Mouse (Mus musculus): ENCODE measurements at regions not wholly inside any gene's neighbourhood (a gene's known extent, or its start where the extent isn't known, plus 50 kb on each side); places are given as distances from the start of the nearest gene placed in this dataset.

DNA sequence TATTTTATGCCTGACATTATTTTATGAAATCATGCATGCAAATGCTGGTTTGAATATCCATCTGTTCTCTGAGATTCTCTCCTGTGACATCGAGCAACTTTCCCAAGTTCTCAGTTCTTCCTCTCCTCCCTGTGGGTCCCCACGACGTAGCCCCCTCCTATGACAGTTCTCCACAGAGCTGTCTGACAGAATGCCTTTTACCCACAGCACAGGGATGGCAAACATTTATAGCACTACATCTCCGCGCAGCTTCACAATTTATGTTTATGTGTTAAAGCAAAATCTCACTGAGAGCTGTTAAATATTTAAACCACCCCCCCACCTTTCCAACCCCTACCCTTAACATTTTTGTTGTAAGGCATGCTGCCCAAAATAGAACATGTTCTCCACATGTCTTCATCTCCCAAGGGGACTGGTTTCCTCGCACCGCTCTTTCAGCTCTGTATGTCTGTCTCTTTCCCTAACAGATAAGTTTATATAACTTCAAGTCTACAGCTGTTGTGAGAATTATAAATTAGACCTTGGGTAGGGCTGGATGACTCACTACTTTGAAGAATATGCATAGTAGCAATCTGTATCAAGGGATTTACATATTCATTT is 63.5 kb upstream of the Ndst3 start:
- Histone ChIP-seq H3K4me3 (replicated peaks; ENCODE audit: low read length) (no peak overlapping the region), H3K9me3 (ENCODE audit: low read length) (no peaks in the 10 kb centered on the region), H3K27me3 (ENCODE audit: insufficient read depth, low read length) (no peaks in the 10 kb centered on the region), H3K36me3 (ENCODE audit: insufficient read depth, low read length) (no peaks in the 10 kb centered on the region), H3K4me1 (replicated peaks; ENCODE audit: low read depth, low read length) (no peaks in the 10 kb centered on the region)
- no peak for TF ChIP-seq NANOG (IDR thresholded peaks at IDR 0.05; ENCODE audit: borderline replicate concordance, low read length)
- TF ChIP-seq POU5F1 (IDR thresholded peaks at IDR 0.05; ENCODE audit: borderline replicate concordance, low read length): no peak
- TF ChIP-seq CTCF (conservative IDR thresholded peaks at IDR 0.05; ENCODE audit: low read length): no peak

DNA sequence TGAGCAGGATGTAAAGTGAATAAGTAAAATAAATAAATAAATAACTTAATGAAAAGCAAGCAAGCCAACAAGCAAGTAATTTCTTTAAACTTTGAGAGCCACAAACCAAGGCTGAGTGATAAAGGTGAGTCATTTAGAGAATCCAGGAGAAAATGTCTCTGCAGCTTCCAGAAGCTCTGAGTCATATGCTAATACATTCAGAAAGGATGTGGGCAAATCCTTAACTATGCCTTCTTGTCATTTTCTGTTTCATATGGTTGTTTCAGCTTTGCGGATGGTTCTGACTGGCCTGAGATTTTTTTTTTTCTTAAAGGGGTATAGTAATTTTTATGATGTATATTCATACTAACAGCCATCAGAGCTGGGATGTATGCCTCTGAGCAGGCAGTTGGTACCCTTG is 64.3 kb upstream of the Ndst3 start:
- no peaks in the 10 kb centered on the region for H3K4me1 ChIP-seq (replicated peaks; ENCODE audit: low read depth, low read length)
- no peaks in the 10 kb centered on the region for H3K9me3 ChIP-seq (ENCODE audit: low read length)
- TF ChIP-seq CTCF (conservative IDR thresholded peaks at IDR 0.05; ENCODE audit: low read length) (no peak), POU5F1 (IDR thresholded peaks at IDR 0.05; ENCODE audit: borderline replicate concordance, low read length) (no peak), NANOG (IDR thresholded peaks at IDR 0.05; ENCODE audit: borderline replicate concordance, low read length) (no peak)
- H3K27me3 ChIP-seq (ENCODE audit: insufficient read depth, low read length): no peaks in the 10 kb centered on the region
- H3K4me3 ChIP-seq (replicated peaks; ENCODE audit: low read length): no peak overlapping the region
- no peaks in the 10 kb centered on the region for H3K36me3 ChIP-seq (ENCODE audit: insufficient read depth, low read length)

- Histone ChIP-seq H3K27me3 (ENCODE audit: insufficient read depth, low read length) (no peaks in the 10 kb centered on the region), H3K36me3 (ENCODE audit: insufficient read depth, low read length) (no peaks in the 10 kb centered on the region), H3K9me3 (ENCODE audit: low read length) (no peaks in the 10 kb centered on the region), H3K4me1 (replicated peaks; ENCODE audit: low read depth, low read length) (no peaks in the 10 kb centered on the region), H3K4me3 (replicated peaks; ENCODE audit: low read length) (no peak overlapping the region)
- TF ChIP-seq NANOG (IDR thresholded peaks at IDR 0.05; ENCODE audit: borderline replicate concordance, low read length) (no peak), CTCF (conservative IDR thresholded peaks at IDR 0.05; ENCODE audit: low read length) (no peak), POU5F1 (IDR thresholded peaks at IDR 0.05; ENCODE audit: borderline replicate concordance, low read length) (no peak)
Observed at GRCm38 (mm10) chr3:123765911-123766556, 75.4 kb upstream of the Ndst3 start.

DNA sequence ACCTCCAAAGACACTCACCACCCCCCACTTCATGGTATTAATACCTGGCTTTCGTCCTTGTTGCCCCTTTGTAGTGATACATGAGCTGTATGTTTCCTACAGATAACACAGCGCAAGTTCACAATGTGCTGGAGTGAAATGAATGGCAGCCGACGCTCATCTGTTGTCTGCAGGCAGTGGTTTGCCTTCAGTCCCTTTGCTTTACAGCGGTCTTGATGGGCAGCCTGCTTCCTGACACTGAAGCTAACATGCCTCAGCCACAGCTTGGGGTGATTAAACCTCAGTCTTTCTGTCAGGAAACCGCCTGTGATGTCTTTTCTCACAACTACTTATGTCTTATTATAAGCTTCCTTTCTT is 75.9 kb upstream of the Ndst3 start:
- TF ChIP-seq CTCF (conservative IDR thresholded peaks at IDR 0.05; ENCODE audit: low read length) (no peak), NANOG (IDR thresholded peaks at IDR 0.05; ENCODE audit: borderline replicate concordance, low read length) (no peak), POU5F1 (IDR thresholded peaks at IDR 0.05; ENCODE audit: borderline replicate concordance, low read length) (no peak)
- no peaks in the 10 kb centered on the region for H3K9me3 ChIP-seq (ENCODE audit: low read length)
- H3K4me3 ChIP-seq (replicated peaks; ENCODE audit: low read length): no peak overlapping the region
- H3K27me3 ChIP-seq (ENCODE audit: insufficient read depth, low read length): no peaks in the 10 kb centered on the region
- H3K4me1 ChIP-seq (replicated peaks; ENCODE audit: low read depth, low read length): no peaks in the 10 kb centered on the region
- H3K36me3 ChIP-seq (ENCODE audit: insufficient read depth, low read length): no peaks in the 10 kb centered on the region

DNA sequence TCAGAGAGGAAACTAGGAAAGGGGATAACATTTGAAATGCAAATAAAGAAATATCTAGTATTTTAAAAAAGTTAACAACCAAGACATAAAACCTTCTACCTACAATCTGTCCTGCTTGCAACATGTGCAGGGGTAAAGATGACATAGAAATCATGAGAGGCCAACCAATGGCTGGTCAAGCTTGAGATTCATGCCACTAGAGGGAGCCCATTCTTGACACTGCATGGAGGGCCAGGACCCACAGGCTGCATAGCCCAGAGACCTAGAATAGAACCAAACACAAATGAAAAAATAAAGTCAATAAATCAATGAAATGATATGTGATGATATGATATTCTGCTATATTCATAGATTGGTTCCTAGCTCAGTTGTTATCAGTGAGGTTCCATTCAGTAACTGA is 89.9 kb upstream of the Ndst3 start:
- H3K4me1 ChIP-seq (replicated peaks; ENCODE audit: low read depth, low read length): no peaks in the 10 kb centered on the region
- H3K27me3 ChIP-seq (ENCODE audit: insufficient read depth, low read length): no peaks in the 10 kb centered on the region
- no peak overlapping the region for H3K4me3 ChIP-seq (replicated peaks; ENCODE audit: low read length)
- no peaks in the 10 kb centered on the region for H3K9me3 ChIP-seq (ENCODE audit: low read length)
- H3K36me3 ChIP-seq (ENCODE audit: insufficient read depth, low read length): no peaks in the 10 kb centered on the region
- TF ChIP-seq NANOG (IDR thresholded peaks at IDR 0.05; ENCODE audit: borderline replicate concordance, low read length): no peak
- peak; percentile 26 for TF ChIP-seq CTCF (conservative IDR thresholded peaks at IDR 0.05; ENCODE audit: low read length)

DNA sequence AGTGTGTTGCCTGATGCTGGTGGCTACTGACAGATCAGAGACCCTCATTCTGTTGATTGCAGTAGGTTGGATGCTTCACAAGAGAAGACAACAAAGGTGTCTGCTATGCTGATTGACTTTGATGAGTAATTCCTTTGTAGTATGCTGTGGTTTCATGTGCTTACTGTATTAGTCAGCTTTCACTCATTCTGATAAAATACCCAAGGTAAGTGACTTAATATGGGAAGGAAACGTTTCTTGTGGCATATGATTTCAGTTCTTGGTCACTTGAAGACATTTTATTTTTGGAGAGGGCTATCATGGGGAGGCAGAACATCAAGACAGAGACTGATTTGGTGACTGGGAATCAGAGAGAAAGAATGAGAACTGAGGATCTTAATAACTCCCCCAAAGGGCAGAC is 90.9 kb upstream of the Ndst3 start:
- Histone ChIP-seq H3K4me3 (replicated peaks; ENCODE audit: low read length) (no peak overlapping the region), H3K9me3 (ENCODE audit: low read length) (no peaks in the 10 kb centered on the region), H3K27me3 (ENCODE audit: insufficient read depth, low read length) (no peaks in the 10 kb centered on the region), H3K4me1 (replicated peaks; ENCODE audit: low read depth, low read length) (no peaks in the 10 kb centered on the region), H3K36me3 (ENCODE audit: insufficient read depth, low read length) (no peaks in the 10 kb centered on the region)
- TF ChIP-seq POU5F1 (IDR thresholded peaks at IDR 0.05; ENCODE audit: borderline replicate concordance, low read length): no peak
- no peak for TF ChIP-seq CTCF (conservative IDR thresholded peaks at IDR 0.05; ENCODE audit: low read length)
- no peak for TF ChIP-seq NANOG (IDR thresholded peaks at IDR 0.05; ENCODE audit: borderline replicate concordance, low read length)

DNA sequence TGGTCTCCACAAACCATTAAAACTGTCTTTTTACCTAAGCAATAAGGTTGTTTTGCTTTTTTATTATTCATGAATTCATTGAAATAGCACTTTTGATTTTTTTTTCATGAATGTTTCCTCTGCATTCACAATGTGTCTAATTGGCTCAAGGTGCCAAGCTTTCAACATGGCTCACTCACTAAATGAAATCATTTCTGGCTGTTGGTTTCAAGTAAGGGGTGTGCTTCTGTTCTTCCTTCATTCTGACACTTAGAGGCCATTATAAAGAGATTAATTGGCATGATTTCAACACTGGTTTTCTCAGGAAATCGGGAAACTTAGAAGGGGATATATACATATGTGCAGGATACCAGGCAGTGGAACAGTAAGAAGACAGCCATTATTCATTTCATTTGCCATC is 93.5 kb upstream of the Ndst3 start:
- H3K4me3 ChIP-seq (replicated peaks; ENCODE audit: low read length): no peak overlapping the region
- no peak for TF ChIP-seq NANOG (IDR thresholded peaks at IDR 0.05; ENCODE audit: borderline replicate concordance, low read length)
- TF ChIP-seq POU5F1 (IDR thresholded peaks at IDR 0.05; ENCODE audit: borderline replicate concordance, low read length): no peak
- TF ChIP-seq CTCF (conservative IDR thresholded peaks at IDR 0.05; ENCODE audit: low read length): no peak
- H3K27me3 ChIP-seq (ENCODE audit: insufficient read depth, low read length): no peaks in the 10 kb centered on the region
- H3K36me3 ChIP-seq (ENCODE audit: insufficient read depth, low read length): no peaks in the 10 kb centered on the region
- no peaks in the 10 kb centered on the region for H3K9me3 ChIP-seq (ENCODE audit: low read length)
- H3K4me1 ChIP-seq (replicated peaks; ENCODE audit: low read depth, low read length): no peaks in the 10 kb centered on the region

- H3K4me1 ChIP-seq (replicated peaks; ENCODE audit: low read depth, low read length): no peaks in the 10 kb centered on the region
- H3K36me3 ChIP-seq (ENCODE audit: insufficient read depth, low read length): no peaks in the 10 kb centered on the region
- no peaks in the 10 kb centered on the region for H3K9me3 ChIP-seq (ENCODE audit: low read length)
- H3K4me3 ChIP-seq (replicated peaks; ENCODE audit: low read length): no peak overlapping the region
- no peak for TF ChIP-seq NANOG (IDR thresholded peaks at IDR 0.05; ENCODE audit: borderline replicate concordance, low read length)
- no peak for TF ChIP-seq POU5F1 (IDR thresholded peaks at IDR 0.05; ENCODE audit: borderline replicate concordance, low read length)
- no peaks in the 10 kb centered on the region for H3K27me3 ChIP-seq (ENCODE audit: insufficient read depth, low read length)
Observed at GRCm38 (mm10) chr3:123794011-123794410, 103.4 kb upstream of the Ndst3 start.

DNA sequence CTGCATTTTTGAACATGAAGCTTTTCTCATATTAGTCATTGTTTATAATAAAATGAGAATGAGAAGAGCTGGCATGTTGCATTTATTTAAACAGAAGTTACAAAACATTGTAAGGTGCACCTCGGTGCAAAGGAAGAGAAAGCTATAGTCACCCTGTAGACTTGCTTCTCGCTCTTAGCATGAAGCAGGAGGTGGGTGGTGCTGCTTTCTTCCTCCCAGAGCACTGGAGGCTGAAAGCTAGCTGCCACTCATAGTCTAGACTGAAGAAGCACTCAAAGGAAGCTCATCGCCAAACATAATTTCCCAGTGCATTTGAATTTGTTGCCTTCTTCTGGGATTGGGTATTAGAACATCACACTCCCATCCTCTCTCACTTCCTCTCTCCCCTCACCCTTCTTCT is 114.7 kb upstream of the Ndst3 start:
- H3K27me3 ChIP-seq (ENCODE audit: insufficient read depth, low read length): no peaks in the 10 kb centered on the region
- 0 out of 2 replicates have a peak, but pooled peaks cover 3% of the 10 kb centered on the region for H3K4me1 ChIP-seq (replicated peaks; ENCODE audit: low read depth, low read length)
- no peaks in the 10 kb centered on the region for H3K9me3 ChIP-seq (ENCODE audit: low read length)
- TF ChIP-seq NANOG (IDR thresholded peaks at IDR 0.05; ENCODE audit: borderline replicate concordance, low read length) (no peak), CTCF (conservative IDR thresholded peaks at IDR 0.05; ENCODE audit: low read length) (no peak), POU5F1 (IDR thresholded peaks at IDR 0.05; ENCODE audit: borderline replicate concordance, low read length) (no peak)
- H3K36me3 ChIP-seq (ENCODE audit: insufficient read depth, low read length): no peaks in the 10 kb centered on the region
- H3K4me3 ChIP-seq (replicated peaks; ENCODE audit: low read length): no peak overlapping the region
